Mouse (Mus musculus) spleen, adult 2 months (tissue): Measurements from ENCODE around the gene Ntm.

ENCODE experiments used
- CTCF ChIP-seq: fragments of 200-500 bp; IDR thresholded peaks from 2 replicates; pipeline ENCODE4 v1.5.1; 2011; ENCODE audit warnings: mild to moderate bottlenecking, inconsistent platforms; ENCODE audit not compliant: insufficient read depth, insufficient read length, insufficient replicate concordance; ENCODE audit errors: extremely low read depth
- POLR2A ChIP-seq: fragments of 200-500 bp; IDR thresholded peaks from 2 replicates; pipeline ENCODE4 v1.6.1; 2011; ENCODE audit warnings: low read depth, low read length, inconsistent platforms

GRCm38 (mm10) chr9:29025104-29025503 lies 937.8 kb downstream of the Ntm start:
- no peak for TF ChIP-seq CTCF
- no peak for TF ChIP-seq POLR2A
